Mouse (Mus musculus) bone marrow macrophage, adult 2 months (primary cell): ENCODE results near the gene Zfp217.

Experiments used
- CTCF ChIP-seq: IDR thresholded peaks from 2 replicates; pipeline ENCODE4 v1.5.1; 2012; ENCODE audit warnings: low read depth, mild to moderate bottlenecking, low read length, moderate library complexity
- POLR2A ChIP-seq: IDR thresholded peaks from 2 replicates; pipeline ENCODE4 v1.6.1; 2012; ENCODE audit warnings: mild to moderate bottlenecking, low read depth, low read length, borderline replicate concordance

DNA sequence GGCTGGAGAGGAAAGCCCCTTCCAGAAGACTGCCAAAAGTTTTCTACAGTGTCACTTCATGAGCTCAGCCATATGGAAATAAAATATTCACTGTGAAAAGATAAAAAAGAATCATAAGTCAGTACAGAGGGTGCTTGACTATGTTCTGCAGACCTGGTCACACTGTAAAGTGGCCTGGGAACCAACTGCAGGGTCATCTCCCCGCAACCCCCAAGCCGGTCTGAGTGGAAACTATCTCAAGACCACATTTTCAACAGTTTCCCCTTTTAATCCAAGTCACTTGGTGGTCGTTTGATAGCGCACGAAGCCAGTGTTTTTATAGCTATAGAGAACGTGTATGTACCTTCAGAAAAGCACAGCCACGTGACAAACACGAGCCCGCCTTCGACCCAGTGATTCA, 3.6 kb downstream of the Zfp217 start:
- TF ChIP-seq CTCF, result no peak
- TF ChIP-seq POLR2A, result no peak
